Mouse (Mus musculus): ENCODE results near the gene Fbxo34.

GRCm38 (mm10) chr14:47534176-47534525, 83.9 kb downstream of the Fbxo34 start:
- TF ChIP-seq CTCF (IDR thresholded peaks at IDR 0.05; ENCODE audit: borderline replicate concordance, control insufficient read depth, extremely low read depth, insufficient read depth, low read length, poor library complexity) = 0 out of 2 replicates have a peak, but pooled peaks have one; percentile 29
- no peak for TF ChIP-seq POLR2A (IDR thresholded peaks at IDR 0.05; ENCODE audit: control insufficient read depth, extremely low read depth, insufficient read depth, low read length, poor library complexity)
